Mouse (Mus musculus) layer of hippocampus, postnatal 10 days (tissue): ENCODE measurements at regions not wholly inside any gene's neighbourhood (a gene's known extent, or its start where the extent isn't known, plus 50 kb on each side); places are given as distances from the start of the nearest gene placed in this dataset.

ENCODE experiments used
- DNase-seq, 2 experiments: peaks; one replicate each; pipeline ENCODE4 v3.0.0; 2021; ENCODE audit warnings: low spot score in 2 of 2

- no peak for DNase-seq
These were observed 289.5 kb downstream of the Slc22a22 start for GRCm38 (mm10) chr15:57187840-57188457.

DNA sequence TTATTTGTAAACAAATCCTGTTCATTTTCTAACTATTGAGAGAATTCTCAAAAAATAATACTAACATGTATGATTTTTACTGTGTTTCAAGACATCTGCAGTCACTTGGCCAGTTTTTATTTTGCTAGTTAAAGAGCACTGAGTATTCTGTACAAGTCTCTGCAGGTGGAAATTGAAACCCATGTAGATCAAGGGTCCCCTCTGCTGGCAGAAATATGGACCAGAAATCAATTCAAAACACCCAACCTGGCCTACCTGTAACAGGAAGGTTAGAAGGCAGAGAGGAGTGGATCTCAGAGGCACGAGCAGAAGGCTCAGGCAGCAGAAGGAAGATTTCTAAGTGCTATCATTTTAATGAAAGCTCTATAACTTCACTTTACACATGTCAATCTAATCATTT lies 298.3 kb downstream of the Slc22a22 start:
- no peak for DNase-seq

DNA sequence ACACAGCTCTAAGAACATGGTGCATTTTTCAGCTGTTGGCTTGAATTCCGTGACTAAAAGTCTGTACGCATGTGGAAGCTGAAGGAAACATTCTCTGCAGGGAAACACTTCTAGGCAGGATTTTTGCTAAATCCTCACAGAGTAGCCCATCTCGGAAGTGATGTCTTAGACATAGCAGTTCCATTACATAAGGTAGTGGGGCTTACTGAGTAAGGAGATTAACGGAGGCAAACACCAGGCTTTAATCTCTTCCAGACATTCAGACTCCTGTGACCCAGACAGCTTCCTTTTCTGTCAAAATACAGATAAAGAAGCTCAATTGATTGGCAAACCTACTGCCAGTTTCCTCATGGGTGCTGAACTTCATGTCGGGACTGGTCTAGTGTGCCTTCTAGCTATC lies 304.7 kb downstream of the Slc22a22 start:
- DNase-seq: no peak

GRCm38 (mm10) chr15:57162401-57163343 lies 314.8 kb downstream of the Slc22a22 start:
- peak; percentile 3 to 11 for DNase-seq

DNA sequence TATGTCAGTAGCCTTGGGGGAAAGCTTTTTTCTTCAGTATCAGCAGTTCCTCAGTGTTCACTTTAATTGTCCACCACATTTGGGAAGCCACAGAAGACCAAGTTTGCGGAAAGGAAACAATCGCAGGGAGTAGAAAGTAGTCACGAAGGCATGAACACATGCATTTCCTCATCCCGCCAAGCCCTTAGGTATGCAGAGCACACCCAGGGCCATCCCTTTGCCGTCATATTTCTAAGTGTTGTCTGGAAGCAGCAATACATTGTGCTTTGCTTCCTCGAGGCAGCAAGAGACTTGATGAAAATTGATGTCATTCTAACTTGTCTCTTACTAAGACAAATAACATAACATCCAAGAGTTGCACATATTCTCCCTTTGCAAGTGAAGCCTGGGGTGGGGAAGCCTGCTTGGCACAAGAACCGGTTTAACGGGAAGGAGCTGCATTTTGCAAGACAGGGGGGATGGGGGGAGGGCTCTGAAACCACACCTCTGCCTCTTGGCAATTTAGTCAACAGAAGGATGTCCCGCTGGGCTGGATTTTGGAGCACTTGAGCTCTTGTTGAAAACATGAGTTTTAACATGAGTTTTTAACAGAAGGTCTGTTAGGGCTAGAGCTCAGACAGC lies 337.2 kb downstream of the Slc22a22 start:
- no peak for DNase-seq

- no peak for DNase-seq
These were observed 372.7 kb downstream of the Slc22a22 start for GRCm38 (mm10) chr15:57104711-57105110.

DNA sequence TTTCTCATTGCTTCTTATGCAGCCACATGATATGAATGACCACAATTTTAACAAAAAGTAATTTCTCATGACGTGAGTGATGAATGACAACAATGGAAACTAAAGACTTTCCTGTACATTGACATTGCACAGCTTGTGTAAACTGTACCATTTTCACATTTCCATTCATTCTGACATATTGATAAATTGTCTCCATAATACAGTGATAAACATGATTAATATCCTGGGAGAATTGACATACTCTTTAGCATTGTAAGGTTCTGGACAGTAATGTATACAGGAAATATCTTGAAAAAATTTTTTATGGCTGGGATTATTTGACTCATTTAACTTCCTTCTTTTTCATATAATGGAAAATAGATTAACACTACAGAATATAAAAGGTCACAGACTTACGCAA lies 380.1 kb downstream of the Slc22a22 start:
- no peak for DNase-seq

- no peak for DNase-seq
These were observed 397.6 kb downstream of the Slc22a22 start for GRCm38 (mm10) chr15:57079806-57080205.

DNA sequence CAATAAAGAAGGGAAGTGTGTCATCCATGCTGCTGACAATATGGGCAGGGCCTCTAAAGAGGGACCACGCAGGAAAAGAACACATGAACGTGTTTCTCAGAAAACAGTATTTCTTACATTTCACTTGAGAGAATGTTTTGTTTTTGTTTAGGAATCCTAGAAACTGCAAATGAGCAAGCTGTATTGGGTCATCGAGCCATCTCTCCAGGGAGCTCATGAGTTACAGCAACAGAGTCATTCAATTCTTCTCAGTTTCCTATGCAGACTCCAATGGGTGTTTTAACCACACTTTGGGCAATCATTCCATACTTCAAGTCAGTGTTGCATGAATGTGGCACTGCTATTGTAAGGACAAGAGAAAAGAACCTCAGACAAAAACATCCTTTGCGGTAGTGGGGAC lies 403.6 kb downstream of the Slc22a22 start:
- DNase-seq: no peak

DNA sequence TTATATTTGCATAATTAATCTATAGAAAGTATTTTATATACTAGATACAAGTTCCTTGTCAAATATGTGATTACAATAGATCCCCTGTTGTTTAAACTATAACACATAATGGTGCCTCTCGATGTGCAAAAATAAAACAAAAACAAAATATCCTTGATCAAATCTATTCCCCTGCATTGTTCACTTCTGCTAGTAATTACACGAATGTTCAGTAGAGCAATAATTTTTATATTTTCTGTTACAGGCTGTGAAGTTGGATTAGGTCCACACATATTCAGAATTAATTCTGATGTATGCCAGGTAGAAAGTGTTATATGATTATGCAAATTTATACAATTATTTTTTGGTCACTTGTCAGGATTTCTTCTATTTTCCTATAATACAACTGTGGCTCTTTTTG lies 415.9 kb downstream of the Slc22a22 start:
- no peak for DNase-seq

DNA sequence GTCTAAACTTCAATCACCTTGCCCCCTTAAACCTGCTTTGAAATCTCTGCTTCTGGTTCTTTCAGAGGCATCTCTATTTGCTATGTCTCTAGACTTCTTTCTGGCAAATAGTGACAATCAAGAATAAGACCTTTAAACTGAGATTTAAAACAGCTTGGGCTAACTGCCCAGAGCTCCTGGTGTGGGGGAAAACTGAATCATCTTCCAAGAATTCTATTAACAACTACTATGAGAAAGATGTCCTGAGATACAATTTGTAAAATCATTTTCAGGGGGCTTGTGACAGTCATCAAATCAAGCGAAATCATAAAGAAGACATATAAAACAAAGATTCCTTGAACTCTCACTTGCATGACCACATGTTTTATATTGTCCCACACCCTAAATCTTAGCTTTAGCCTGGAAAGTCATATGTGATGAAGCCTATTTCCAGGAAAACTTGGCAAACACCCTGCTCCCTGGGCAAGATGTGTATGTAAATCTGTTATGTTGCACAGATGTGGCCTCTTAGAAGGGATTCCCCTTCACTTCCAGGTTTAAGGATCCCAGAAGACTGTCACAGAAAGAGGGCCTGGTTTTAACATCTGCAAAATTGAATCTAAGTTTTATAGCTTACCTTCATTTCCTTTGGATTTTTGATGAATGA lies 417.8 kb downstream of the Slc22a22 start:
- DNase-seq: no peak

DNA sequence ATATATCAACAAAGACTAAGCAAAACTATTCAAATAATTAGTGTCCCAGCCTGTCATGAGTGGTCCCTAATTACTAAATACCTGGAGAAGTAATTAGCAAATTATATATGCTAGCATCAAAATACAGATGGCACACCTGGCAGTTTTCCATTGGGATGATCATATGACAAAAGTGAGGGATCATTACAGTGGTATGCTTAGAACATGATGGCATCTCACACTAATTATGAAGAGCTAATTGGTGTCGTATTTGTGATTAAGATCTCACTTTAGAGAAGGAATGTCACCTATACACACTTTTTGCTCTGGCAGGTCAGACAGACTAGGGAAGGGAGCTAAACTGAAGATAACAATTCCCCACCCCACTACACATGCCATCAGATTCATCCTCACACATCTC lies 425.1 kb downstream of the Slc22a22 start:
- no peak for DNase-seq

GRCm38 (mm10) chr15:57036806-57037566 lies 440.4 kb downstream of the Slc22a22 start:
- DNase-seq: no peak

DNA sequence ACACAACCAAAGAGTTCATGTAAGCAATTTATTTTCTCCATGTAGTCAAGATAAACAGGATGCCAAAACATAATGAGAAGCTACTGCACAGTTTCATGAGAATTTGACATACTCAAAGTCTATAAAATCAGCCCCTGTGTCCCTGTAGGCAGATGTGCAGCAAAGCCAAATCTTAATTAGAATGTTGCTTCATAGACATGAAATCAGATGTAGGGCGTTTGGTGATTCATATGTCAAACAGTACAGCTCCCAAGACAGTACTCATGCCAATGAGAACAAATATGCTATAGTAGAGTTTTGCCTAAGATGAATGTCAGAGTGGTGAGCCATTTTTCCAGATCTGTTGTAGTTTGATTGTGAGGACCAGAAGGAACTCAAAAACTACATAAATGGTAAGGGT lies 444.4 kb downstream of the Slc22a22 start:
- no peak for DNase-seq
